Mouse (Mus musculus): ENCODE data around the gene Nelfcd.

DNA sequence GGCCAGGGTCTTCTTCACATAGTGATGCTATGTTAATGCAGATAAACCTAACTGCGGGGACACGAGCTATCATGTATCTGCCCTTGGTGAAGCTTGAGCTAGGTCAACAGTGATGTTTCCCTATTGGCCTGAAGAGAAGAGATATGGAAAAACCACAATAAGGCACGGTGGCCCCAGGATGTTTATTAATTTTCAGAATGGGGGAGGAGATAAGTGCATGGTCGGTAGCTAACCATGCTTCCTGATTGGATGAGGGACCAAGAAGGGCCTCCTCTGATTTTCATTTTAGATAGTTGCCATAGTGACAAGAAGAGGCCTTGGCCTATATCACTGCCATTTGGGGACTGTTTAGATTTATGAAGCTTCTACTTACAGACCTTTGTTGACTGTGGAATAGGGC, 54.7 kb downstream of the Nelfcd start:
- no peak for TF ChIP-seq POLR2AphosphoS2 (IDR thresholded peaks at IDR 0.05; ENCODE audit: insufficient read length, low read depth)
- TF ChIP-seq POLR2A (IDR thresholded peaks at IDR 0.05; ENCODE audit: insufficient read length, low read depth) = no peak
- no peak for TF ChIP-seq MAX (IDR thresholded peaks at IDR 0.05; ENCODE audit: low read depth)
- TF ChIP-seq MYOG (IDR thresholded peaks at IDR 0.05; ENCODE audit: control insufficient read depth in 1 of 3, insufficient read depth in 1 of 3, insufficient read length in 2 of 3, low read depth in 2 of 3) = no peak
- TF ChIP-seq E2F4 (IDR thresholded peaks at IDR 0.05; ENCODE audit: insufficient read depth) = no peak
- TF ChIP-seq TCF12 (IDR thresholded peaks at IDR 0.05; ENCODE audit: insufficient read depth, poor library complexity, severe bottlenecking) = no peak
- TF ChIP-seq CEBPB (IDR thresholded peaks at IDR 0.05; ENCODE audit: insufficient read depth, poor library complexity, severe bottlenecking) = no peak
- TF ChIP-seq TCF3 (IDR thresholded peaks at IDR 0.05; ENCODE audit: insufficient read length, low read depth) = no peak
- TF ChIP-seq USF1 (IDR thresholded peaks at IDR 0.05; ENCODE audit: low read depth) = no peak

Measured in myocyte (in vitro differentiated cells).